Mouse (Mus musculus) forebrain, embryonic 14.5 days (tissue): Measurements from ENCODE around the gene Bglap2. TPM values are rescaled to one million over a fixed set of nuclear protein-coding genes. Genes with fewer than 3 reads are reported as not detected.
"Not testable (repeated sequence)": the region's sequence is repeated elsewhere in the genome, so short reads cannot be mapped to it uniquely, and the experiment has no call there.

Experiments used
- ATAC-seq: fragments of 200-750 bp; cut with Nextera tagmentation; 2 replicates; pipeline ENCODE4 v1.8.0; 2017; ENCODE audit warnings: mild to moderate bottlenecking, moderate library complexity
- DNase-seq: peaks from one replicate; pipeline ENCODE4 v3.0.0-alpha.2; 2015; ENCODE audit warnings: low spot score
- H3K27ac ChIP-seq: fragments of 300-500 bp; sonication (generic); 2 replicates; pipeline ENCODE4 v1.5.1; 2014; ENCODE audit warnings: low read depth, mild to moderate bottlenecking, control low read depth, low read length, moderate library complexity
- H3K27me3 ChIP-seq: fragments of 300-500 bp; sonication (generic); replicated peaks from 2 replicates; pipeline ENCODE4 v1.6.1; 2014; ENCODE audit warnings: low read length, control low read depth, mixed read lengths; ENCODE audit not compliant: control insufficient read depth, insufficient read depth
- H3K36me3 ChIP-seq: fragments of 300-500 bp; sonication (generic); 2 replicates; pipeline ENCODE4 v1.6.1; 2014; ENCODE audit warnings: low read length, control low read depth; ENCODE audit not compliant: control insufficient read depth, insufficient read depth
- H3K4me1 ChIP-seq: fragments of 300-500 bp; sonication (generic); 2 replicates; pipeline ENCODE4 v1.6.1; 2014; ENCODE audit warnings: antibody characterized with exemption, low read length, control low read depth; ENCODE audit not compliant: control insufficient read depth, insufficient read depth
- H3K4me2 ChIP-seq: fragments of 300-500 bp; sonication (generic); 2 replicates; pipeline ENCODE4 v1.6.1; 2014; ENCODE audit warnings: mild to moderate bottlenecking, control low read depth, low read length
- H3K4me3 ChIP-seq: fragments of 300-500 bp; sonication (generic); 2 replicates; pipeline ENCODE4 v1.5.1; 2014; ENCODE audit warnings: low read depth, low read length, control low read depth
- H3K9ac ChIP-seq: fragments of 300-500 bp; sonication (generic); 2 replicates; pipeline ENCODE4 v1.6.1; 2014; ENCODE audit warnings: mild to moderate bottlenecking, low read length, control low read depth, moderate library complexity
- H3K9me3 ChIP-seq: fragments of 300-500 bp; sonication (generic); replicated peaks from 2 replicates; pipeline ENCODE4 v1.6.1; 2016; ENCODE audit warnings: low read length, control low read depth, mixed read lengths; ENCODE audit not compliant: control insufficient read depth
- WGBS: fragments of 180-500 bp; shearing (Covaris S2); extraction: QIAGEN DNeasy Blood & Tissue Kit; methylation state at CpG from one replicate; pipeline ENCODE4 v1.1.7; 2014; 5-methylcytosine and 5-hydroxymethylcytosine counted together
- polyA plus RNA-seq: library from polyadenylated mRNA; unstranded; fragments of >200 nt; fragmentation: Nextera tagmentation; extraction: Ambion mirVana; gene quantifications from 2 replicates; pipeline ENCODE4 v1.2.1, GENCODE M21; 2014

The Bglap2 gene
- polyA plus RNA-seq, 1 experiment from 2014 or later, result not detected

DNA sequence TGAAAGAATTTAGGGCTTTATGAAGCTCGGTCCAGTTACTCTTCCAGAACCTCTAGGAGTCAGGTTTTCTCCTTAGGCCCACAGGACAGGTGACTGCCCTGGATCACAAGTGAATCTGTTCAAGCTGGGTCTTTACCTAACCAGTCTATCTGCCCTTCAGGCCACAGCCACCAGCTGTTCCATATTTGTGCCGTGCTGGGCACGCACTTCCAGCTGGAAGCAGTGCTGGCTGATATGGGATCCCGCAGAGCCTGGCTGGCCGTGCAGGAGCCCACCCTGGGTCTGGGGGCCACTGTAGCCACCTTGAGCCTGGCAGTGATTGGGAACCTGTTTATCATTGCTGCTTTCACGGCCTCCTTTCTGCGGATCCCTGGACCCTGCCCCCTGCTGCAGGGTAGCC is 1.9 kb downstream of the Bglap2 start:
- not testable (repeated sequence) for H3K9ac ChIP-seq, DNase-seq, H3K36me3 ChIP-seq, H3K27me3 ChIP-seq, H3K9me3 ChIP-seq, H3K4me3 ChIP-seq, H3K4me2 ChIP-seq, H3K4me1 ChIP-seq
- peak; percentile 21 for ATAC-seq
- H3K27ac ChIP-seq, result 0 out of 2 replicates have a peak overlapping the region, but pooled peaks have one; percentile 57
- 26% methylated on average over 5 of the region's 7 CpGs for WGBS

DNA sequence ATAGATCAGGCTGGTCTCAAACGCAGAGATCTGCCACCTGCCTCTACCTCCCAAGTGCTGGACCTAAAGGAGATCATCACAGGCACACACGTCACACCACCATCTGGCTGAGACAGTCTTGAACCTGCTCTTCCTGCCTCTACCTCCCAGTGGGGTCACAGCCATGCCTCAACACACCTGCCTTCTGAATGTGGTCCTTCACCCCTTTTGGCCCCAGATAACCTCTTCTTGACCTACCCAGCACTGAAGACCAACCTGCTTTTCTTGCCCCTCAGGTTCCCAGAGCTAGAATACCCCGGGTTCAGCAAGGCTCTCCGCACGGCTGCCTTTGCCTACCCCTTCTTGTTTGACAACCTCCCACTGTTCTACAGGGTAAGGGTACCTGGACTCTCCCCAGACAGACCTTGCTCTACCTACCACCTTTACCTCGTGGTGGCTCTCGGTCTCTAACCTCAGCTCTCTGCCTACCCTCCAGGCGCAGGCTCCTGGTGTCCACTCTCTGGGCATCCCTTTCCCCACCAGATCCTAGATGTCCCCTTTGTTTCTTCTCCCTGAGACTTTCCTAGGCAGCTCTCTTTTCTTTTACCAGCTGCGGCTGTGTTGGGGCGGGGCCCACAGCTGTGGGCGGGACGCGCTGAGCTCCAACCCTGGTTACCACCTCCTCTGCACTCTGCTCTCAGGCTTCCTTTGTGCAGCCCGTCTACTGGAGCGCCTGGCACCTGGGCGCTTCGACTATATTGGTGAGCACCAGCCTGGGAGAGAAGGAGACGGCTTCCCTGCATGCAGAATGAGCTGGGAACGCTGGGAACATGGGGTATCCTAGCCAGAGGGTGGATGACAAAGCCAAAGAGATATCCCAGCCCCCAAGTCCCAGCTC is 2.5 kb downstream of the Bglap2 start:
- H3K36me3 ChIP-seq, H3K4me1 ChIP-seq, H3K4me3 ChIP-seq, H3K9ac ChIP-seq, H3K9me3 ChIP-seq, H3K27me3 ChIP-seq: not testable (repeated sequence)
- Histone ChIP-seq H3K4me2 (peak overlapping the region; percentile 22; the same call in 1 of the 2 replicates), H3K27ac (peak overlapping the region; percentile 57)
- WGBS, result 11% methylated on average over 16 of the region's 19 CpGs
- DNase-seq (peak; percentile 73), ATAC-seq (peak; percentile 96)

DNA sequence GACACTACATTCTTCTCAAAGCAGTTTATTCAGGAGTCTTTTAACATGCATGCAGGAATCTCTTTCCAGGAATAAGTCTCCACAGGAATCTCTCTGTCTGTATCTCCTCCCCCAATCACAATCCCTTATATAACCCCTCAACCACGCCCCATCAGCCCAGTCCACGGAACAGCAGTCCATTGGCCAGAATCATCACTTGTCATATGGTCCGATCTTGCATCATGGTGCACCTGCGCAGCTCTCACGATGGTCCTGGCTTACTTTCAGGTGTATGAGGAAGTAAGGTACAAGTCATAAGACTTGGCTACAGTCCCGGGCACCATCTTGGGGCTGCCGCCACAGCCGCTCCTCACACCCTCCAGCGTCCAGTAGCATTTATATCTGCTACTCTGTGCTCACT is 5.9 kb downstream of the Bglap2 start, which contains the start of gene Bglap3:
Gene Bglap3 (minus strand): TSS at position 101 of the 400 bp plus-strand sequence.
- H3K4me2 ChIP-seq, H3K36me3 ChIP-seq, ATAC-seq, H3K9ac ChIP-seq, H3K9me3 ChIP-seq, H3K4me1 ChIP-seq, H3K4me3 ChIP-seq, H3K27me3 ChIP-seq, H3K27ac ChIP-seq, DNase-seq: not testable (repeated sequence)
- 94% methylated on average over 9 of the region's 9 CpGs for WGBS

DNA sequence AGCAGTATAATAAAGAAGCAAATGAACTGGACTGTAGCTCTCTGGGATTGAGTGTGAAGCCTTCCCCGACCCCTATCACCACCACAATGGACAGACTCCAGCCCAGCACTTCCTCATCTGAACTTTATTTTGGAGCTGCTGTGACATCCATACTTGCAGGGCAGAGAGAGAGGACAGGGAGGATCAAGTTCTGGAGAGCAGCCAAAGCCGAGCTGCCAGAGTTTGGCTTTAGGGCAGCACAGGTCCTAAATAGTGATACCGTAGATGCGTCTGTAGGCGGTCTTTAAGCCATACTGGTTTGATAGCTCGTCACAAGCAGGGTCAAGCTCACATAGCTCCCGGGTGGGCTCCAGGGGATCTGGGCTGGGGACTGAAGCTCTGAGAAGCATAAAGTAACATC is 10.0 kb downstream of the Bglap2 start:
- not testable (repeated sequence) for H3K4me3 ChIP-seq, H3K4me1 ChIP-seq, ATAC-seq, H3K27me3 ChIP-seq, H3K9ac ChIP-seq, DNase-seq, H3K9me3 ChIP-seq, H3K36me3 ChIP-seq, H3K27ac ChIP-seq, H3K4me2 ChIP-seq
- WGBS, result 89% methylated on average over 7 of the region's 7 CpGs

DNA sequence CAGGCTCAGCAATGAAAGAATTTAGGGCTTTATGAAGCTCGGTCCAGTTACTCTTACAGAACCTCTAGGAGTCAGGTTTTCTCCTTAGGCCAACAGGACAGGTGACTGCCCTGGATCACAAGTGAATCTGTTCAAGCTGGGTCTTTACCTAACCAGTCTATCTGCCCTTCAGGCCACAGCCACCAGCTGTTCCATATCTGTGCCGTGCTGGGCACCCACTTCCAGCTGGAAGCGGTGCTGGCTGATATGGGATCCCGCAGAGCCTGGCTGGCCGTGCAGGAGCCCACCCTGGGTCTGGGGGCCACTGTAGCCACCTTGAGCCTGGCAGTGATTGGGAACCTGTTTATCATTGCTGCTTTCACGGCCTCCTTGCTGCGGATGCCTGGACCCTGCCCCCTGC is 11.0 kb downstream of the Bglap2 start:
- H3K27ac ChIP-seq, result not testable (repeated sequence)

DNA sequence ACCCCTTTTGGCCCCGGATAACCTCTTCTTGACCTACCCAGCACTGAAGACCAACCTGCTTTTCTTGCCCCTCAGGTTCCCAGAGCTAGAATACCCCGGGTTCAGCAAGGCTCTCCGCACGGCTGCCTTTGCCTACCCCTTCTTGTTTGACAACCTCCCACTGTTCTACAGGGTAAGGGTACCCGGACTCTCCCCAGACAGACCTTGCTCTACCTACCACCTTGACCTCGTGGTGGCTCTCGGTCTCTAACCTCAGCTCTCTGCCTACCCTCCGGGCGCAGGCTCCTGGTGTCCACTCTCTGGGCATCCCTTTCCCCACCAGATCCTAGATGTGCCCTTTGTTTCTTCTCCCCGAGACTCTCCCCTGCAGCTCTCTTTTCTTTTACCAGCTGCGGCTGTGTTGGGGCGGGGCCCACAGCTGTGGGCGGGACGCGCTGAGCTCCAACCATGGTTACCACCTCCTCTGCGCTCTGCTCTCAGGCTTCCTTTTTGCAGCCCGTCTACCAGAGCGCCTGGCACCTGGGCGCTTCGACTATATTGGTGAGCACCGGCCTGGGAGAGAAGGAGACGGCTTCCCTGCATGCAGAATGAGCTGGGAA is 11.6 kb downstream of the Bglap2 start:
- peak; percentile 85 for ATAC-seq
- H3K27ac ChIP-seq, result 0 out of 2 replicates have a peak overlapping the region, but pooled peaks have one; percentile 48
- not testable (repeated sequence) for H3K27me3 ChIP-seq, H3K4me1 ChIP-seq, H3K9me3 ChIP-seq, H3K9ac ChIP-seq
- WGBS, result 2% methylated on average over 17 of the region's 22 CpGs
- peak overlapping the region; percentile 23; the same call in 1 of the 2 replicates for H3K4me2 ChIP-seq
- H3K4me3 ChIP-seq, result 0 out of 2 replicates have a peak overlapping the region, but pooled peaks have one; percentile 15
- H3K36me3 ChIP-seq, result peaks cover 14% of the 10 kb centered on the region
- DNase-seq, result peak; percentile 47

More for the DNA sequence above, 11.0 kb downstream of the Bglap2 start:
- H3K9me3 ChIP-seq, H3K4me3 ChIP-seq, H3K27me3 ChIP-seq, H3K4me1 ChIP-seq, H3K4me2 ChIP-seq, DNase-seq, H3K9ac ChIP-seq, H3K36me3 ChIP-seq: not testable (repeated sequence)
- ATAC-seq, result peak; percentile 28
- 39% methylated on average over 3 of the region's 7 CpGs for WGBS

DNA sequence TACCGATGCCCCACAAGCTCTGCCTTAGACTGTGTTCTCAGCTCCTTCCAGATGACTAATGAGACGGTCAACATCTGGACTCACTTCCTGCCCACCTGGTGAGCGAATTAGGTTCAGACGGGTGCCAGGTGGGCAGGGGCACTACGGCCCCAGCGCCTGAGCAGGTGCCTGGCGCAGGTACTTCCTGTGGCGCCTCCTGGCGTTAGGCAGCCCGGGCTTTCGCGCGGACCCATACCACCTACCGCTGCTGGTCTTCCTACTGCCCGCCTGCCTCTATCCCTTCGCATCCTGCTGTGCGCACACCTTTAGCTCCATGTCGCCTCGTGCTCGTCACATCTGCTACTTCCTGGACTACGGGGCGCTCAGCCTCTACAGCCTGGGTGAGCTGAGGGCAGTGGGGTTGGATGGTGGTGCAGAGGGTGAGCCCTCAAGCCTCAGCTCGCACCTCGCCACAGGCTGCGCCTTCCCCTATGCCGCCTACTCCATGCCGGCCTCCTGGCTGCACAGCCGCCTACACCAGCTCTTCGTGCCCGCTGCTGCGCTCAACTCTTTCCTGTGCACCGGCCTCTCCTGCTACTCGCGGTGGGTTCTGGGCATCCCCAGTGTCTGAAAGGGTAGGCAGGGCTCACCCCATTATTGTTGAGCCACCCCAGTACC is 12.7 kb downstream of the Bglap2 start:
- Histone ChIP-seq H3K4me3 (no peak overlapping the region), H3K36me3 (peaks cover 24% of the 10 kb centered on the region), H3K4me1 (no peaks in the 10 kb centered on the region), H3K27me3 (0 out of 2 replicates have a peak, but pooled peaks cover 6% of the 10 kb centered on the region), H3K9ac (no peak overlapping the region; the same call in 1 of the 2 replicates), H3K9me3 (peaks cover 4% of the 10 kb centered on the region; the same call in 1 of the 2 replicates), H3K4me2 (peak overlapping the region; percentile 5; the same call in 1 of the 2 replicates), H3K27ac (no peak overlapping the region)
- DNase-seq (no peak), ATAC-seq (0 out of 2 replicates have a peak, but pooled peaks have one; percentile 12)
- WGBS, result 44% methylated on average over 34 of the region's 34 CpGs

DNA sequence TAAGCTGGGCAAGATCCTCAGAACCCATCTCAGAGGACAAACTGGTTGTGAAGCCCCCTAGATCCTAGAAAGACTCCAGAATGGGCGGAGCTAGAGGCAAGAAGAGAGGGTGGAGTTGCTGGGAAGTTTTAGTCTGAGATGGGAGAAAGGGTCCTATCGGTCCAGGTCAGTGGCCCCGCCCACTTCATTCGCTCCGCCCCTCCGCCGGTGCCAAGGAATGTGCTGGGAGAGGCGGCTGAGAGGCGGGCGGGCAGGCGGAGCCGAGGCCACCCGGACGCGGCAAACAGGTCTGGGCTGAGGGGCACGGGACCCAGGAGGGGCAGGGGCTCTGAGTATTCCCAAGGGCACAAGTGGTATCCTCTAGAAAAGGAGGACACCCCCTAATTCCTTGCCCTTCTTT is 14.2 kb downstream of the Bglap2 start, which contains the start of gene Paqr6:
Gene Paqr6 (plus strand): TSS at position 248 of the 400 bp plus-strand sequence.
- H3K4me3 ChIP-seq, result no peak within 1 kb of the TSS
- H3K4me2 ChIP-seq, result 0 out of 2 replicates have a peak within 1 kb of the TSS, but pooled peaks have one; percentile 9
- no peak within 1 kb of the TSS for H3K9ac ChIP-seq
- no peaks in the 10 kb centered on the region for H3K9me3 ChIP-seq
- DNase-seq, result peak; percentile 25
- ATAC-seq, result no peak
- H3K4me1 ChIP-seq, result no peaks in the 10 kb centered on the region
- H3K36me3 ChIP-seq, result peaks cover 39% of the 10 kb centered on the region
- H3K27ac ChIP-seq, result no peak within 1 kb of the TSS
- 2% methylated on average over 16 of the region's 16 CpGs for WGBS
- H3K27me3 ChIP-seq, result 0 out of 2 replicates have a peak, but pooled peaks cover 6% of the 10 kb centered on the region
